Mouse (Mus musculus) olfactory bulb, adult 2 months (tissue): ENCODE measurements around the gene Kcnb1. TPM values are rescaled to one million over a fixed set of nuclear protein-coding genes. Genes with fewer than 3 reads are reported as not detected.
A peak's percentile ranks its signal among the peaks of the same experiment; 100 is the strongest.

ENCODE experiments used
- H3K27ac ChIP-seq: fragments of 200-500 bp; 2 replicates; pipeline ENCODE4 v1.5.1; 2012; ENCODE audit warnings: low read depth, low read length; ENCODE audit not compliant: insufficient read depth
- H3K4me1 ChIP-seq: fragments of 200-500 bp; 2 replicates; pipeline ENCODE4 v1.6.1; 2012; ENCODE audit warnings: low read length; ENCODE audit not compliant: control insufficient read depth, insufficient read depth
- H3K4me3 ChIP-seq: fragments of 200-500 bp; 2 replicates; pipeline ENCODE4 v1.5.1; 2012; ENCODE audit warnings: mild to moderate bottlenecking, low read depth, low read length, moderate library complexity; ENCODE audit not compliant: insufficient read depth
- CTCF ChIP-seq: fragments of 200-500 bp; IDR thresholded peaks from 2 replicates; pipeline ENCODE4 v1.5.1; 2012; ENCODE audit warnings: low read depth, mild to moderate bottlenecking, low read length, moderate library complexity; ENCODE audit not compliant: insufficient read depth
- POLR2A ChIP-seq: fragments of 200-500 bp; IDR thresholded peaks from 2 replicates; pipeline ENCODE4 v1.6.1; 2012; ENCODE audit warnings: mild to moderate bottlenecking, low read depth, low read length, moderate library complexity; ENCODE audit not compliant: insufficient read depth
- WGBS: fragments of 180-500 bp; shearing (Covaris S2); methylation state at CpG from one replicate; pipeline ENCODE4 v1.1.7; 2018; 5-methylcytosine and 5-hydroxymethylcytosine counted together
- polyA plus RNA-seq: library from polyadenylated mRNA; stranded (reverse); fragments of >200 nt; gene quantifications from 2 replicates; pipeline ENCODE4 v1.2.4, GENCODE M21; 2012; ENCODE audit warnings: low replicate concordance; ENCODE audit not compliant: missing spikeins, insufficient read depth, insufficient read length

Gene Kcnb1
- polyA plus RNA-seq, 1 experiment: 145 TPM

GRCm38 (mm10) chr2:167189291-167190075 is 472 bp downstream of the Kcnb1 start:
- WGBS: 15% methylated on average over 78 of the region's 91 CpGs
- H3K4me3 ChIP-seq: peak overlapping the region; percentile 84
- H3K4me1 ChIP-seq: peaks cover 49% of the 10 kb centered on the region
- H3K27ac ChIP-seq: peak overlapping the region; percentile 92
- TF ChIP-seq POLR2A (no peak), CTCF (no peak)

DNA sequence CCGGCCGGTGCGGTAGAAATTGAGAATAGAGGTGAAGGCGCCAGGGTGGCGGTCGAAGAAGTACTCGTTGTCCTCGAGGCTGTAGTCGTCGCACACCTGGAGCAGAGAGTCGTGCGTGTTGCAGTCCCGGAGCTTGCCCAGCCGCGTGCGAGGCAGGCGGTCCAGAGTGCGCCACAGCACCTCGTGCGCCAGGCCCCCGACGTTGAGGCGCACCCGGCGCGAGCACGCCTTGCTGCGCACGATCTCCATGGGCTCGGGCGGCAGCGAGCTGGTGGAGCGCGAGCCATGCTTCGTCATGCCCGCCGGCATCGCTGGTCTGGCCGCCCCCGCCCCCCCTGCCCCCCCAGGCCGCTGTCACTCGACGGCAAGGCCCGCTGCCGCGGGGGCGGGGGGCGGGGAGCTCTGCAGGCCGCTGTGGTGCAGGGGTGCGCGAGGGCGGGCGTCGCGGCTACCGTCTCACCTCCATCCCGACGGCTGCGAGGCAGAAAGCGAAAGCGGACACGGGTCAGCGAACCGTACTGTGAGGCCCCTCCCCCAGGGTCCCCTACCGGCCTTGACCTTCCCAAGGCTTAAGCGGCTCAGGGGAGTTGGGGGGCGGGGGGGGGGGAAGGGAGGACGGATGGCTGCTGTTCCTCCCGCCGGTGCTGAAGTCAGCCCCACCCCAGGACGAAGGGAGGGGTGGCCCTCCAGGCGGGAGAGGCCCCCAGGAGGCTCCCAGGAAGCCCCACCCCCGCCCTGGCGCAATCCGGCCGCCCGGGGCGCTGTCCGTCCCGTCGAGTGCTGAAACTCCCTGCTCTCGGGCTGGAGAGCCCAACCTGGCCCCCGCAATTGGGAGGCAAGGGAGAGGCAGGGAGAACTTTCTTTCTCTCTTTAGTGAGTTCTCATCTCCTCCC is 1.4 kb downstream of the Kcnb1 start:
- H3K27ac ChIP-seq: peak overlapping the region; percentile 92

GRCm38 (mm10) chr2:167187119-167187518 is 2.8 kb downstream of the Kcnb1 start:
- TF ChIP-seq CTCF (no peak), POLR2A (no peak)
- Histone ChIP-seq H3K27ac (peak overlapping the region; percentile 27; the same call in 1 of the 2 replicates), H3K4me3 (peak overlapping the region; percentile 34), H3K4me1 (peaks cover 45% of the 10 kb centered on the region)
- 62% methylated on average over 5 of the region's 5 CpGs for WGBS

More for the DNA sequence above, 1.4 kb downstream of the Kcnb1 start:
- WGBS: 20% methylated on average over 82 of the region's 83 CpGs
- TF ChIP-seq POLR2A (no peak), CTCF (no peak)
- peak overlapping the region; percentile 84 for H3K4me3 ChIP-seq
- peaks cover 52% of the 10 kb centered on the region for H3K4me1 ChIP-seq

GRCm38 (mm10) chr2:167186544-167186943 is 3.4 kb downstream of the Kcnb1 start:
- 27% methylated on average over 10 of the region's 10 CpGs for WGBS
- TF ChIP-seq POLR2A: no peak
- TF ChIP-seq CTCF: no peak
- Histone ChIP-seq H3K4me1 (peaks cover 48% of the 10 kb centered on the region), H3K4me3 (peak overlapping the region; percentile 34), H3K27ac (peak overlapping the region; percentile 28; the same call in 1 of the 2 replicates)

GRCm38 (mm10) chr2:167186003-167186402 is 4.0 kb downstream of the Kcnb1 start:
- Histone ChIP-seq H3K27ac (peak overlapping the region; percentile 39), H3K4me3 (peak overlapping the region; percentile 29), H3K4me1 (peaks cover 51% of the 10 kb centered on the region)
- TF ChIP-seq CTCF (no peak), POLR2A (no peak)
- 39% methylated on average over 13 of the region's 13 CpGs for WGBS

DNA sequence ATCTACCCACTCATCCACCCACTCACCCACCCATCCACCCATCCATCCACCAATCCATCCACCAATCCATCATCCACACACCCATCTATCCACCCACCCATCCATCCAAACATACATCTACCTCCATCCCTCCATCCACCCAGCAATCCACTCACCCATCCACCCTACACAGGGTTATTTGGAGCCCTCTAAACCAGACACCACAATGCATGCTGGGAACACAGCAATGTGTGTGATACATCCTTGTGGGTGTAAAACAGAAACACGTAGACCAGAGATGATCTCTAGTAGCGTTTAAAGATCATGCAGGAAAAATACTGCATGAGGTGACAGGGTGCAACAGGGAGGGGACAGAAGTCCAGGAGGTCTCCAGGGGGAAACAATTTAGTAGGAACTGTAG is 4.5 kb downstream of the Kcnb1 start:
- Histone ChIP-seq H3K27ac (peak overlapping the region; percentile 39; the same call in 1 of the 2 replicates), H3K4me3 (peak overlapping the region; percentile 29; the same call in 1 of the 2 replicates), H3K4me1 (peaks cover 51% of the 10 kb centered on the region)
- no peak for TF ChIP-seq POLR2A
- TF ChIP-seq CTCF: no peak
- 45% methylated on average over 2 of the region's 2 CpGs for WGBS

DNA sequence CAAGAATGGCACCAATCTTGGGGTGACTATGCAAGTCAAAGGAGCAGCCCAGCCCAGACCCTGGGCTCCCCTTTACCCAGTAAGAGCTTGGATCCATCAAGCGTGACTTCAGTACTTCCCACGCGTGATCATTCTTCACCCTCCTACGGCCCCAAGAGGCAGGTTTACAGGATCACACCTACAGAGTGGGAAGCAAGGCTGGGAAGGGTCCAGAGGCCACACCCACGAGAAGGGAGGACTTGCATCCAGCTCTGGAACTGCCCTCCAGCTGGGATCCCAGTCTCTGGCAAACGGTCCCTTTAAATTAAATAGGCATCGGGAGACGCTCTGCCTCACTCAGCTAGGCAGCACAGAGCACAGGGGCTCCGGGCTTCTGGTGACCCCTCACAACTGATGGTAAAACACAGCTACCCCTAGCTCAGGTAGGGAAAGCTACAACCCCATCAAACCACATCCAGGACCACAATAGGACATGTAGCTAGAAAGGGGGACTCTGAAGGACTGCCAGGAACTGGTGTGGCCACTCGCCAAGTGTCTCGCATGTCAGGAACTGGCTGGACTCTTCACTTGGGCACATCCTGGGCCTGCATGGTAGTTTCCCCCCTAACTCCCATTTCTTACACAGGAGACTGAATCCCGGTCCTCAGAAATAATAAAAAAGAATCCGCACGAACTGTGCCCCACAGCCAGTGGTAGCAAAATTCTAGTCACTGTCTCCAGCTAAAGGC is 8.1 kb downstream of the Kcnb1 start:
- peaks cover 47% of the 10 kb centered on the region for H3K4me1 ChIP-seq
- H3K4me3 ChIP-seq: no peak overlapping the region
- TF ChIP-seq CTCF (no peak), POLR2A (no peak)
- no peak overlapping the region for H3K27ac ChIP-seq
- 76% methylated on average over 14 of the region's 14 CpGs for WGBS

- WGBS: 77% methylated on average over 8 of the region's 8 CpGs
- Histone ChIP-seq H3K4me3 (no peak overlapping the region), H3K27ac (no peak overlapping the region), H3K4me1 (peaks cover 50% of the 10 kb centered on the region)
- TF ChIP-seq CTCF (no peak), POLR2A (no peak)
These were observed 8.9 kb downstream of the Kcnb1 start for GRCm38 (mm10) chr2:167181096-167181495.
